Mouse (Mus musculus): Measurements from ENCODE around the gene Tspan31. TPM values are rescaled to one million over a fixed set of nuclear protein-coding genes. Genes with fewer than 3 reads are reported as not detected.
A peak's percentile ranks its signal among the peaks of the same experiment; 100 is the strongest.
"Not testable (repeated sequence)": the region's sequence is repeated elsewhere in the genome, so short reads cannot be mapped to it uniquely, and the experiment has no call there.

Gene Tspan31
- total RNA-seq, 4 experiments from 2014 or later, result 60.9 to 63.2 (median 62.1) TPM

DNA sequence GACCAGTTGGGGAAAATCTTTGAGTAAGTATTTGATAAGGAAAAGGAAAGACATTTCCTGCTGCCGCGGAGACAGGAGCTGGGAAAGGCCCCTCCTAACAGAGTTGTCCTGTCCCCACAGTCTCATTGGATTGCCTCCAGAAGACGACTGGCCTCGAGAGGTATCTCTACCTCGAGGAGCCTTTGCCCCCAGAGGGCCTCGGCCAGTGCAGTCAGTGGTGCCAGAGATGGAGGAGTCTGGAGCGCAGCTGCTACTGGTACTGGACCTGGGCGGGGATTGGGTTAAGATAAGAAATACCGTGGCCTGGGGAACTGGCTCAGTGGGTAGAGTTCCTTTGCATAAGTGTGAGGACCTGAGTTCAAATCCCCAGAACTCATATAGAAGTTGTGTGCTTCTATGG is 4.1 kb downstream of the Tspan31 start:
- no peak for DNase-seq (ENCODE audit: low spot score in 2 of 2)

DNA sequence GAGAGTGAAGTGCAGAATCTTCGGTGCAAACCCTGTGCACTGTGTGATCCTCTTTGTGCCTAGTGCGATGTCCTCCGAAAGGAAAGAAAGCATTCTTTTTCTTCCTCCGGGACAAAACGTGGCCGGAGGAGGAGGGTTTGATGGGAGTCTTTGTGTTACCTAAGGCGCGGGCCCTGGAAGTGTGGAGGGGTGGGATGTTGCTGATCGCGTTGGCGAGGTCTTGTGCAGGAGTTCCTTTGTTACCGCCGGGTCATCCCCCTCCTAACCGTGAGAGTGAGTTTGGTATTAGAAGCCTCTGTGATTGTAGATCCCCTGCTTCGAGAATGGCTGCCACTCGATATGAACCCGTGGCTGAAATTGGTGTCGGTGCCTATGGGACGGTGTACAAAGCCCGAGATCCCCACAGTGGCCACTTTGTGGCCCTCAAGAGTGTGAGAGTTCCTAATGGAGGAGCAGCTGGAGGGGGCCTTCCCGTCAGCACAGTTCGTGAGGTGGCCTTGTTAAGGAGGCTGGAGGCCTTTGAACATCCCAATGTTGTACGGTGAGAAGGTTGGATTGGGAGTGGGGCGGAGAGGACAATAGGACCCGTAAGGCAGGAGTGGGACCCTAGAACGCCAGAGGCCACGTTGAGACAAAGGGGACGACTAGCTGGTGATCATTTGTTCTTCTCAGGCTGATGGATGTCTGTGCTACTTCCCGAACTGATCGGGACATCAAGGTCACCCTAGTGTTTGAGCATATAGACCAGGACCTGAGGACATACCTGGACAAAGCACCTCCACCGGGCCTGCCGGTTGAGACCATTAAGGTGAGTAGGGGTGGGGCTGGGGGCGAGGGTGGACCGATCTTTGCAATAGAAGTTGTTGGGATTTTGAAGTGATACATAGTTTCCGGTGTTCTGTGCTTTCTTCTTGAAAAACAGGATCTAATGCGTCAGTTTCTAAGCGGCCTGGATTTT is 5.9 kb downstream of the Tspan31 start:
- DNase-seq (ENCODE audit: low spot score in 2 of 2), result no peak

DNA sequence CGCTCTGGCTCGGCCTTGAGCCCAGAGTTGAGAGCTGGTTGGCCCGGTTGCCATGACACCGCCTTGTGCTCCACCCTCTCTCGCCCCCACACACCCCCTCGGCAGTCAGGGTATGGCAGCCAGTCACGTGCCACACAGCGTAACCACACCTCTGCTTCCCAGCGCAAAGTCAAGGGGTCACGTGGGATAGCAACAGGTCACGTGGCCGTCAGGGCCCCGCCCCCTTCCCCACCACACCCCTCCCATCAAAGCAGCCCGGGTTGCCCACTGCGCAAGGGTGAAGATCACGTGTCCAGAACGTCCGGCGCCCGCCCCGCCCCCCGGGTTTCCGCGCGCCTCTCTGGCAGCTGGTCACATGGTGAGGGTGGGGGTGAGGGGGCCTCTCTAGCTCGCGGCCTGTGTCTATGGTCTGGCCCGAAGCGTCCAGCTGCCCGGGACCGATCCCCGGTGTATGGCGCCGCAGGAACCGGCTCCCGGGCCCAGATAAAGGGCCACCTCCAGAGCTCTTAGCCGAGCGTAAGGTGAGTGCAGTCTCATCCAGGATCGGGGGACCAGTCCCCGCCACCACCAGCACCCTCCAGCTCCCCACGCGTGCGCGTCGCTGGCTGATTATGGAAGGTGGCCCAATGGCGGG is 6.7 kb downstream of the Tspan31 start, which contains the start of gene Cdk4:
Gene Cdk4, plus strand, starts transcription at position 296 of the 634 bp plus-strand sequence.
- DNase-seq (ENCODE audit: low spot score in 2 of 2), result peak; percentile 97 to 98

DNA sequence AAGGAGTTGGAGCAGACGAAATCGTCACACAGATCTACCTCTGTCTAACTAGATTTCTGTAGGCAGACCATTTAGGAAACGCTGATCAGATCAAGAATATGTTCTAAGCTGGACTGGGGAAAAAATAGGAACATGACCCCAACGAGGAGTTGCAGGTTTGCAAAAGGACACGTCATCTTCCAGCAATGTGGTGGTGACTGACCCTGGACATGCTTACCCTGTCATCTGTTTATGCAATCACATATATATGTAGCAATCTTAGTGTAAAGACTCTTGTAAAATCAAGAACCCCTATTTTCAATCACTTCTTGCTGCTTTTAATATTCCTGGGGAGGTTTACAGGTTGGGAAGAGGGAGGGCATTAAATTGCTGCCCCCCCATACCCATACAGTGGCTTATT is 7.6 kb downstream of the Tspan31 start:
- DNase-seq (ENCODE audit: low spot score in 2 of 2), result no peak

DNA sequence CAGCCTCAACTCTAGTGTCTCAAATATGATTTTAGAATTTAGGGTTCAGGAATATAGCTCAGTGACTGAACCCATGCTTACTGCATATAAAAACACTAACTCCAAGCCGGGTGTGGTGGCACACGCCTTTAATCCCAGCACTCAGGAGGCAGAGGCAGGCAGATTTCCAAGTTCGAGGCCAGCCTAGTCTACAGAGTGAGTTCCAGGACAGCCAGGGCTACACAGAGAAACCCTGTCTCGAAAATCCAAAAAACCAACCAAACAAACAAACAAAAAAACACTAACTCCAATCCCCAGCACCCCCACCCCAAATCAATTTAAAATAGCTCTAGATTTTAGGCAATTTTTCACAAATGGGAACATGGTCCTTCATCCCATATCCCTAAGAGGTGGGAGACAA is 8.0 kb downstream of the Tspan31 start:
- not testable (repeated sequence) for DNase-seq (ENCODE audit: low spot score in 2 of 2)

DNA sequence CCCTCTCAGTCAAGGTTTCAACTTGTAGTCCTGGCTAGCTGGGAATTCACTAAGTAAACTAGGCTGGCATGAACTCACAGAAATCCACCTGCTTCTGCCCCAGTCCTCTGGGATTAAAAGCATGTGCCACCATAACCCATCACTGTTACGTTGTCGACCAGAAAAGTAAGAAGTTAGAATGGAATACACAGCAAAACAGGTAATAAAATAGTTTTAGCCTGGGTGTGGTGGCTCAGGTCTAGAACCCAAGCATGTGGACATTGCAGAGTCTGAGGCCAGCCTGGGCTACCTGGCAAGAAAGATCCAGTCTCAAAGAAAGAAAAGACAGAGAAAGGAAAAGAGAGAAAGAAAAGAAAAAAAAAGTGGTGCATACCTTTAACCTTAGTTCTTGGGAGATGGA is 8.6 kb downstream of the Tspan31 start:
- peak in 1 of 2 experiments; percentile 18 for DNase-seq (ENCODE audit: low spot score in 2 of 2)

DNA sequence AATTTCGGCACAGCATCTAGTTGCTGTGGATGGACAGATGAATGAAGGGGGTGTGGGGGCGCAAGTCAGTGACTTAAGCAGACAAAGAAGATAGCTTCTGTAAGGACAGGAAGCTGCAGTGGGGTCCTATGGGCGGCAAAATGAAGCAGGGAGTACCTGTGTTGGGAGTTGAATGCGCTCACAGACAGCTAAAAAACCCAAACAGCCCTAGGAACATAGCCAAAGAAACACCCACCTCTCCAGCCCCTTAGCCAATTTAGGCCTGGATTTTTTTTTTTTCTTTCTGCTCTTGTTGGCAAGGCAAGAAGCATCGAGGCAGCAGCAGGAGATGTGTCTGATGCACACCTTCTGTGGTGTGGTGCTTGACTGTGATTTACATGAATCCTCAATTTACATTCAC is 9.0 kb downstream of the Tspan31 start:
- no peak for DNase-seq (ENCODE audit: low spot score in 2 of 2)

DNA sequence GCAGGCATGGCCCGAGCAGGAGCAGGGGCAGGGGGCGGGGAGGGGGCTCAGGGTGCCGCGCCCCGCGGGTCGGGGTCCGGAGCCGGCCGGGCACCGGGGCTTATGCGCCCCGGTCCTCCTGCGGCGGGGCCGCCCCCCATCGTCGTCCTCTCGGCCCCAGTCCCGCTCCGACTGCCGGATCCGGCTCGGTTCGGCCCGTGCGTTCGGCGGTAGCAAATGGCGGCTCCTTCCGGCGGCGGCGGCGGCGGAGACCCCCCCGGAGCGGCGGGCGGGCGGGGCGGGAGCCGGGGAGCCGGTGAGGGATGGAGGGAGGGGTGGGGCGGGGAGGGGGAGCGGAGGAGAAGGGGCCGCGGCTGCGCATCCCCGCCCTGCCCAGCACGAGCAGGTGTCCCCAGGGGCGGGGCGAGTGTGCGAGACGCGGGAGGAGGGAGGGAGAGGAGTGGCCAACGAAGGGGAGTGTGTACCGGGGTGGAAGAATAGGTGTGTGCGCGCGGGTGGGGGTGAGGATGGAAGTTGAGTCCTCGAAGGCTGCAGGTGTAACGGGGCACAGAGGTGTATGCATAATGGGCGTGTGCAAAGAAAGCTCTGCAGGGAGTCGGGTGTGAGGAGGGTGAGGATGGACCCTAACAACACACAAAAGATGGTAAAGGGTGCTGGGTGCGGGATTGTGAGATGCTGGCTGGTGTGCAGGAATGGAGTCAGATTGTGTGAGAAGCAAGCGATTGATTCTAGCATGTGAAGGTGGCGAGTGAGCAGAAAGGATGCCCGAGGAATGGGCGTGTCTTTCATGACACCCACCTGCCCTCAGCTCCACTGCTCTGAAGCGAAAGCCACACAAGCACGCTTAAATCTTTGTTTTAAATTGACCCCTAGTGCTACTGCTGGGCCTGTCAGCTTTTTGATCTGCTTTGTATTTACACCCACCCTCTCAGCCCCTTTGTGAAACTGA is 9.8 kb downstream of the Tspan31 start, which contains the start of gene March9:
Gene March9, minus strand, starts transcription at position 217 of the 949 bp plus-strand sequence.
- DNase-seq (ENCODE audit: low spot score in 2 of 2), result no peak

DNA sequence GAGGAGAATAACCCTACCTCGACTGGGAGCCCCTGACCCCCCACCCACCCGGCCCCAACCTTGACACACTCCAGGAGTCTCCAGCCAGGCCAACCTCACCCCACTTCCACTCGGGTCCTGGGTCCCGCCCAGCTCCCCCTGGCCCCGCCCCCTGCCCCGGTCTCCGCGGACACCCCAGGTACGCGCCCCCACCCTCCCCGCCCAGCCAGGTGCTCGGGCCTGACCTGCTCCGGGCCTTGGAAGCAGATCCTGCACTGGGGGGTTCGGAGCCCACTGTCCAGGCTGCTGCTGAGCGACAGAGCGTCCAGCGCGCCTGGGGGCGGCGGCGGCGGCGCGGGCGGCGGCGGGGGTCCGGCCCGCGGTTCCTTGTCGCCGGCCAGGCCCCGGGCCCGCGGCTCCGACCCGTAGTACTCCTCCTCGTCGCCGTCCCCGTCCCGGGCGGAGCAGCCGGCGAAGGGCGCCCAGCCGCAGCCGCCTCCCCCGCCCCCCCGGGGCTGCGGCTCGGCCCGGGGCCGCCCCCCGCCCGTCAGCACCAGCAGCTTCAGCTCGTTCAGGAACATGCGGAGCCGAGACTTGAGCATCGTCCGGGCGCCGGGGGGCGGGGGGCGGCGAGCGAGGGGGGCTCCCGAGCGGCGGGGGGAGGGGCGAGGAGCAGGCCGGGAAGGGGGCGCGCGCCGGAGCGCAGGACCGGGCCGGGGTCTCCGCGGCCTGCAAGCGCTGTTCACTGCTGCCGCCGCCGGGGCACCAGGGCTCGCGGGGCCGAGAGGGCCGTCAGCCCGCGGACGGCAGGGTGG is 10.7 kb downstream of the Tspan31 start:
- DNase-seq (ENCODE audit: low spot score in 2 of 2), result no peak

DNA sequence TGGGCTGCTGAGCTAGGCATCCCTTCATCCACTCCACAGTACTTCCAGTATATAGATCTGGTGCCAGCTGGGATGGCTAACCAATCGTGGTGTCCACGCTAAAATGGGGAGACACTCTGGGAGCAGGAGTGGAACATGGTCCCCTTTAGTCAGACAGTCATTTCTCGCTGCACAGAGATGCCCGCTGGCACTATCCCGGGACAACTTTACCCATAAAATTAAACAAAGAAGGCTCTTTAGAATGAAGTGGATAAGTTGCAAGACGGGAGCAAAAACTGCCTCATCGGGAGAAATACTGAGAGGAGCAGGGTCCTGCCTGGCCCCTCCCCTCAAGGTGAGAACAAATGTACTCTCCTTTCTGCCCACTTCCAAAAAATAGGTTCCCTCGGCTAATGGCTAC is 11.4 kb downstream of the Tspan31 start:
- no peak for DNase-seq (ENCODE audit: low spot score in 2 of 2)

DNA sequence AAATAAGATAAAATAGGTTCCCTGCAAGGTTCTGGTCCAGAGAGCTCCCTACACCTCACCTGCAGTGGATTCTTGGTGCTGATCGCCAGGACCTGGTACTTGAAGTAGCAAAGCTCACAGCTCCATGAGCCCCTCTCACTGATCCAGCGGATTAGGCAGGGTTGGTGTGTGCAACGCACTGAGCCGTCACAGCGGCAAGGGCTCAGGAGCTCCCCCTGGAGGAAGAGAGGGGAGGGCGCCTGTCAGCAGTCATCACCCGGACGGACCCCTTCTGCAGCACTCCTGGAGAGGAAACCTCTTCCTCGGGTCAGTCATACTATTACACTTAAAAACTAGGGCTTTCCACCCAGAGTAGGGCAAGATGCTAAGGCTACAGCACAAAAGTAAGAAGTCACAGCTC is 11.9 kb downstream of the Tspan31 start:
- no peak for DNase-seq (ENCODE audit: low spot score in 2 of 2)

DNA sequence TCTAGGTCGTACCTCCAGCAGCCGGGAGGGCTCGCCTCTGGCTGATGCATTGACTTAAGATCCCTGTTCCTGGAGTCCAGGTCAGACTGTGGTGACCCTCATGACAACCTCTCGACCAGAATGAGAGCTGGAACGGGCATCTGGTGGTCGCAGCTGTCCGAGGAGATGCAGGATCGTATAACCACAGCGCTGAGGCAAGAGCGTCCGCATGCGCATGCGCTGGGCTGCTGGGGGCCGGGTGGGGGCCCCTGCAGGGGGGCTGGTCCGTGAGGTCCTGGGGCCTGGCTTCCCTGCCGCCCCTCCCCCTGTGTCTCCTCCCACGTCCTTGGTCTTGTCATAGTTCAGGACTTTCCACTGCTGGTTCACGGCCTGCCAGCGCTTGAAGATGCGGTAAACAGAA is 13.6 kb downstream of the Tspan31 start:
- DNase-seq (ENCODE audit: low spot score in 2 of 2), result no peak

DNA sequence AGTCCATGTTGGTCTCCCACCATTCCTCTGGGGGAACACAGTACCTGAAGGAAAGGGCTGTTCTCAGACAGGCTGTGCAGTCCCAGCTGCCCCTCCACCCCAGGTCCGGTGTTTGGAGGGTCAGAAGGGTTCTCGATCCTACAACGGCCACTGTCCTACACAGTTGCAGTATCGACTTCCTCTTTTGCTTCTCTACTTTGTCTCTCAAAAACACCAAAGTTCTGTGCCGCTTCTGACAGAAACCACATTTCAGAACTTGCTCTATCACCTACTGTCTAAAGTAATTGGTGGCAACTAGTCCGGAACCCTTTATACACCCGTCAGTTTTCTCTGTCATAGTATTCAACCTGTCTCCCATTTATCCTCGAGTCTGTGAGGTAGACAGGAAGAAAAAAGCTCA is 14.7 kb downstream of the Tspan31 start:
- DNase-seq (ENCODE audit: low spot score in 2 of 2), result no peak

DNA sequence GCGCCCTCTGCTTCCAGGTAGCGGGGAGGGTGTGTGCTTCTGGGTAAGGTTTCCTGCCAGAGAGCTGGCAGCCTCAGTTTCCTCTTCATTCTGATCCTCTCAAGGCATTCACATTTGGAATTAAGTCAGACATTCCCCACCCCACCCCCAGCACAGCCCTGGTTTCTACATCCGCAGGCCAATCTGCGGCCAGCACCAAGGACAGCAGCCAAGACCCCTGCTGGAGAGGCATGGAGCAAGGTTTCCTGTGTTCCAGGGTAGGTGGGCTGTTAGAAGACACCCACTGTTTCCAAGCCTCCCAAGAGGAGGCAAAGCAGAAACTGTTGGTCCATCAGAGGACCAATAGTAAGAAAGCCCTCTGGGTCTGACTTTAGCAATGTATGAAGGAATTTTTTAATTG is 15.4 kb downstream of the Tspan31 start:
- DNase-seq (ENCODE audit: low spot score in 2 of 2), result no peak

DNA sequence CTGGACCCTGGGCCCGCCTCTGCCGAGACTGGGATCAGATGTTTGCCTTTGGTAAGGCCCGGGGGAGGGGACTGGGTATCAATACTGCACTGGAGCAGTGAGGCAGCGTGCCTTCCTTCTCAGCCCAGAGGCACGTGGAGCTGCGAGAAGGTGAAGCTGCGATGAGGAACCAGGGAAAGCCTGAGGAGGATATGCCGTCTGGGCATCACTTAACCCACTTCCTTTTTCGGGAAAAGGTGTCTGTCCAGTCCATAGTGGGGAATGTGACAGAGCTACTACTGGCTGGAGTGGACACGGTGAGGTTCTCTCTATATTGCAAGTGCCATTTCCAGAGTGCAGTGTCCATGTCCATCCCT is 20.0 kb downstream of the Tspan31 start:
- no peak for DNase-seq (ENCODE audit: low spot score in 2 of 2)

DNA sequence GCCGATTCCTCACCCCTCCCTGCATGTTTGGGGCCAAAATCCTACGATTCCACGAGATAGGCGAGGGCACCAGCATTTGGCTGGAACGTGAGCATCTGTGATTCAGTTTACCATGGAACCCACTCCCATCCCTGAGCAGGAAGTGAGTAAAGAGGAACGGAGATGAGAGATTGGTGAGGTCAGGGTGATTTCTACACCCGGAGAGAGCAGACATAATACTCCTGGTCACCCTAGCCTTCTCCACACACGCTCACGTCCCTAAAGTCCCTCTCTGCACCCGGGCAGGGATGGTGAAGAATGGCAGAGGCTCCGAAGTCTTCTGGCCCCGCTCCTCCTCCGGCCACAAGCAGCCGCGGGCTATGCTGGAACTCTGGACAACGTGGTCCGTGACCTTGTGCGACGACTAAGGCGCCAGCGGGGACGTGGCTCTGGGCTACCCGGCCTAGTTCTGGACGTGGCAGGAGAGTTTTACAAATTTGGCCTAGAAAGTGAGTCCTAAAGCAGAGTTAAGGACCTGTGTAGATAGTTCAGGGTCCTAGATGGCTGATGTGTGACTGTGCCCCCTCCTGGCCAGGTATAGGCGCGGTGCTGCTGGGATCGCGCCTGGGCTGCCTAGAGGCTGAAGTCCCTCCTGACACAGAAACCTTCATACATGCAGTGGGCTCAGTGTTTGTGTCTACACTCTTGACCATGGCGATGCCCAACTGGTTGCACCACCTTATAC is 20.5 kb downstream of the Tspan31 start:
- DNase-seq (ENCODE audit: low spot score in 2 of 2), result no peak

DNA sequence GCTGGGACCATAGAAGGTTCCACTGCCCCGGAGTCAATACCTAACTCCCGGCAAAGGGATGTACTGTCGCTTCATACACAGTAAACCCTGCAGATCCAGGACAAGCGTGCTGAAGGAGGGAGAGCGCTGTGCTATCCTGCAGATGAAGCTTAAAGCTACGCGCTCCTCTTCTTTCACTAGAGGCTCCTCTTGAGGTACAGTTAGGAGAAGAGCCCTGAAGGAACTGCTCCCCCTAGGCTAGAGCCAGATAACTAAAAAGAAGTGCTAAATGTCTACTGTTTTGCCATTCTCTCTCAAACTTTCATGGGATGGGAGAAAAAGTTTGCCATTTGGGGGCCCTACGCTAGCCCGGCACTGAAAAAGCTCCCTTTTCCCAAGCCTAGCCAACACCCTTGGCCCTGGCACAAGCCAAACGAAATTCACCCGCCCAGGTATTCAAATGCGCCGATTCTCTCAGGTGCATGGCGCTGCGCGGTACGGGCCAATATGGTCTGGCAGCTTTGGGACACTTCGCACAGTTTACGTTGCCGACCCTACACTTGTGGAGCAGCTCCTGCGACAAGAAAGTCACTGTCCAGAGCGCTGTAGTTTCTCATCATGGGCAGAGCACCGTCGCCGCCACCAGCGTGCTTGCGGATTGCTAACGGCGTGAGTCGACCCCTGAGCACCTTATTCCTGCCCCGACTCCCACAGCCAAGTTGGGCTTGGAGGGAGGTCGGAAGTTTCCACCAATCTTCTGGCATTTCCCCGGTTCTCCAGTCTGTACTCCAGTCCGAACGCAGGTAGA is 21.3 kb downstream of the Tspan31 start:
- DNase-seq (ENCODE audit: low spot score in 2 of 2), result no peak

DNA sequence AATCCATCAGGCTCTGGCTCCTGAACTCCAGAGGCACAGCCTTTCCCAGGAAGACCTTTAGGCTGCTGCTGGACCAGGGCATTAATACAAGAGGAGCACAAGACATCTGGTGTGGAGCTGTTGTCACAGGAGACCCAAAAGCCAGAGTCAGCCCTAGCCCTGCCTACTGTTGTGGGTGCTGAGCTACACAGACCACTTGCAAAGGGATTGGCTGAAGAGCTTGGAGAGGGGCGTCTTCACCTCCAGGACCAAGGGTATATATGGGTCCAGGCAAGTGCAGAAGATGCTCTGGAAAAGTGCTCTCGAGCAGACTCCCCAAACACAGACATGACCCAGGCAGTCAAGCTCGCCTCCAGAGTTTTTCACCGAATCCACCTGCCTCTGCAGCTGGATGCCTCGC is 22.1 kb downstream of the Tspan31 start, which contains the start of gene Cyp27b1:
Gene Cyp27b1, plus strand, starts transcription at position 297 of the 400 bp plus-strand sequence.
- DNase-seq (ENCODE audit: low spot score in 2 of 2), result no peak

DNA sequence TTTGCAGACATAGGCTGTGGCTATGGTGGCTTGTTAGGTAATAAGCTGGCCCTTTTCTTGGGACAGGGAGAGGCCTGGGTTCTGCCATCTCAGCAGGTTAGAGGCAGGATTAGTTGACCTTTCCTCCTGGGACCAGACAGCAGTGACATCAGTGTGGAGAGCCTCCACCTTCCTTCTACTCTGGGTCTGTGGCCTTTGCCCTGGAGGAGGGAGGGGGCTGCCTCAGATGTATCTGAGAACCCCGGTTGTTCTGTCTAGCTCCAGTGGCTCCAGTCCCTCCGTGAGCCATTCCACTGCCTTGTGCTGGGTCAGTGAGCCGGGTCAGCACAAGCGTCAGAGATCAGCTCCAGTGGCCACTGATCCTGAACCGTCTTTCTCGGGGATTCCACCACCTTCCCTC is 26.9 kb downstream of the Tspan31 start:
- no peak for DNase-seq (ENCODE audit: low spot score in 2 of 2)
